Mouse (Mus musculus) G1E-ER4 (cell line): ENCODE results near the gene Gpc5. TPM values are rescaled to one million over a fixed set of nuclear protein-coding genes. Genes with fewer than 3 reads are reported as not detected.

ENCODE experiments used
- GATA1 ChIP-seq: IDR thresholded peaks from one replicate; pipeline ENCODE4 v1.8.0; 2012; ENCODE audit warnings: low read length, inconsistent platforms
- polyA plus RNA-seq: library from polyadenylated mRNA; stranded (reverse); fragments of >175 nt; gene quantifications from 2 replicates; pipeline ENCODE4 v1.2.3, GENCODE M21; 2012

The Gpc5 gene
- polyA plus RNA-seq, 1 experiment: not detected

DNA sequence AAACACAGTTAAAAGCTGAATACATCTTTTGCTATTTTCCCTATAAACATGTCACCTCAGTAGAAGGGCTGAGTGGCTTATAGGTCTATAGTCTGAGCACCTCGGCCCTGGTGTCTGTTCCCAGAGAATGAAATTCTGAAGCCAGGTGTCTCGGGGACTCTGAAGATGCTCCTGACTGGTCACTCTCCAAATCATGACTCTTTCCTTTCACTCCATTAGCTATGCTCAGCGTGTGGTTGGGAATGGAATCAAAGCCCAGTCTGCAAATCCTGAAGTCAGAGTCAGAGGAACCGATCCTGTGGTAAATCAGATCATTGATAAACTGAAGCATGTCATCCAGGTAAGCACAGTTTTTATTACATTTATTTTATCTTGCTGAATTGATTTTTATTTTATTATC, 460.0 kb downstream of the Gpc5 start:
- no peak for TF ChIP-seq GATA1

DNA sequence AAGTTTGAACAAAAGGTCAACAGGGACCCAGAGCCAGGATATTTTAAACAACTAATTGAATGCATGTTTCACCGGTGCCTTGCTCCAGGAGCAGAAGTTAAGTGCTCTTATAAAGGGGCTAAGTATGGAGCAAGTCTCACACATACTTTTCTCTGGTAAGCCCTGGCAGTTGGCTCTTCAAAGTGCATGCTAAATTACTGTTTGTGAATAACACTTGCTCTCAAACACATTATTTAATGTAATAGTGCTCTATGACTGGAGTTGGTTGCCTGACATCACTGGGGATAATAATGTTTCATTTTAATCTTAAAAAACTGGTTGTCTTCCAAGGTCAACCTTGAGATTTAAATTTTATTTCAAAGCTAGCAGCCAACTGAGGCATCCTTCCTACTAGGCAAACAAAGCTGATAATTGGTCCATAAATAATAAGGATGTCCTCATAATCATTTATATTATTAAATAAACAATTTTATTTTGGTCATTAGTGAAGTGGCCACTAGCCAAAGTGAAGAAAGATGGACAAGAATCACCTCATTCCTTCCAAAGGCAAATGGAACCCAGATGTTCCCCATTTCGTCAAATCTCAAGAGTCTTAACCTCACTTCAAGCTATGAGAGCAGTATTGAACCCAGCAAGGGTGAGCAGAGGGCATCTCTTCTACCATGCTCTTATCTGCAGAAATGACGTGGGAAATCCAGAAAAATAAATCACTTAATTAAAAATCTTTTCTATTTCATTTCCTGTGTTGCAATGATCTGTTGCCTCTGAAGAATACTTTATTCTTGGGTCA, 488.6 kb downstream of the Gpc5 start:
- TF ChIP-seq GATA1: no peak

DNA sequence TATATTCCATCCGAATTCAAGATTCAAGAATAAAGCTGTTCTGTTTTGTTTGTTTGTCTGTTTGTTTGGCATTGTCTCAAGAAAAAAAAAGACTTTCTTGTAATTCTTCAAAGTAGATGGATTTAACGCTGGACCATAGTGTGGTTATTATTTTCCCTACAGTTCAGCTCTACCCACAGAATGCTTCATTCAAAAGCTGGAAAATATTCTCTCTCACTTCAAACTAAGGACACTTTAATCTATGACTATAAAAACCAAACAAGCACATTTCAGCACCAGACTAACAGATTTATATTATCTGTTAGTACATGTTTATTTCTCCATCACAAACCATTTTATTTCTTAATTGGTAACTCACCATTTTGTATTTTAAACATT, 489.2 kb downstream of the Gpc5 start:
- no peak for TF ChIP-seq GATA1

DNA sequence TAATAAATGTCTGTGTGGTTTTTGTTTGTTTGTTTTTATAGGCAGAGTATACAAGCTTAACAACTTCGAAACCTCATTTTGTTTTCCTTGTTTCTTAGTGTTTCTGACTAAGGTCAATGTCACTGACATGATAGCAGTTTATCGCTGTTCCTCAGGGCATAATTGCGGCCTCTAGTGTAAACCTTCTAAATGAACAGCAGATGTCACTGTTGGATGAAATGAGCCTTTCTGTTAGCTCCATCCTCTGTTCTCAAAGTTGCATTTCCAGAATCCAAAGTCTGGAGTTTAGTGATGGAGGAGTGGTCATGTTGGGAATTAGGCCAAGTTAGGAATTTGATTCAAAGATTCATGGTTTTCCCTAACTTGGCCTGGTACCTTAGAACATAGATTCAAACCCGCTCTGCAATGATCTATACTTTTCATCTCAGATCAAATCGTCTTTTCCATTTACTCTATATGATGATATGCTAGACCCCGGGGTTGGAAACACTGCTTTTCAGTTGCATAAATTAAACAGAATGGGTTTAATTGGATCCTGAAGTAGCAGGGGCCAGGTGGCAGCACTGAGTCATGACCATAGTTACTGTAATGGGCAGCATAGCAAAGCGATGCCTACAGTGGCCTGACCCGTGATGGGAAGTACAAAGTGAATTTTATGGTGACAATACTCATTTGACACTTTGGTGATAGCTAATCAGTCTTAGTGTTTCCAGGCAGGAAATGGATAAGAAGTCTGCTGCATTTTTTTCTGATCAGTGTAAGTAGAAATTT, 508.4 kb downstream of the Gpc5 start:
- TF ChIP-seq GATA1: no peak

DNA sequence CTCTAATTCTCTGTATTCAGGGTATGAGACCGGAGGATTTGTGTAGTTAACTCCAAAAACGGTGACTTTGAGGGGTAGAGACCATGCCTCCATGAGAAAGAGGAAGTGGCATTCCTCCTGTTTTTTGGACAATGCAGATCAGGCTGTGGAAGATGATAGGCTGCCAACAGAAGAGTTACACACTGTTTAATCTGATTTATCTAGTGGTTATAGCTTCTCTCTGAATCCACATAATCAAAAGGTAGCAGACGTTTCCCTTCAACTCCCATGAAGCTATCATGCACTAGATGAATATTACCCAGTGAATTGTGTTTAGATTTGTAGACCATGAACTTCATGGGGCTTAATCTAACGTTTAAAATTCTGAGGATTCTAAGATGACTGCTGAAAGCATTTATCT, 522.1 kb downstream of the Gpc5 start:
- no peak for TF ChIP-seq GATA1

DNA sequence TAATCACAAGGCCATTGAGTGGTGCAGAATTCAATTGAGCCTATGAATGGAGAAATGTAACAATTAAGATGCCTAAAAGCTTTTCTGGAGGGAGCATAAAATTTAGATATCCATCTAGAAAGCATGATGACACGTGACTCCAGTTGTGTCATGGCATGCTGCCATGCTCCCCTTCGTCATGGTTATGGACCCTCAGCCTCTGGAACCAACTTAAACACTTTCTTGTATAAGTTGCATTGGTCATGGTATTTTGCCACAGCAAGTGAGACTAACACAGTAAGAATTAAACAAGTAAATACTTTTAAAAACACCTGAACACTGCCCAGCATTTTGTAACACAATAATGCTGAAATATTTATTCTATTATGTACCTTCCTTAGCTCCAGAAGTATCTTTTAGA, 524.3 kb downstream of the Gpc5 start:
- no peak for TF ChIP-seq GATA1

- no peak for TF ChIP-seq GATA1
Observed at GRCm38 (mm10) chr14:115616846-115617245, 524.8 kb downstream of the Gpc5 start.

- TF ChIP-seq GATA1: no peak
Observed at GRCm38 (mm10) chr14:115620473-115620872, 528.5 kb downstream of the Gpc5 start.

- TF ChIP-seq GATA1: no peak
Observed at GRCm38 (mm10) chr14:115631160-115631898, 539.3 kb downstream of the Gpc5 start.

- TF ChIP-seq GATA1: no peak
Observed at GRCm38 (mm10) chr14:115633311-115633710, 541.3 kb downstream of the Gpc5 start.

- no peak for TF ChIP-seq GATA1
Observed at GRCm38 (mm10) chr14:115679875-115680274, 587.9 kb downstream of the Gpc5 start.

DNA sequence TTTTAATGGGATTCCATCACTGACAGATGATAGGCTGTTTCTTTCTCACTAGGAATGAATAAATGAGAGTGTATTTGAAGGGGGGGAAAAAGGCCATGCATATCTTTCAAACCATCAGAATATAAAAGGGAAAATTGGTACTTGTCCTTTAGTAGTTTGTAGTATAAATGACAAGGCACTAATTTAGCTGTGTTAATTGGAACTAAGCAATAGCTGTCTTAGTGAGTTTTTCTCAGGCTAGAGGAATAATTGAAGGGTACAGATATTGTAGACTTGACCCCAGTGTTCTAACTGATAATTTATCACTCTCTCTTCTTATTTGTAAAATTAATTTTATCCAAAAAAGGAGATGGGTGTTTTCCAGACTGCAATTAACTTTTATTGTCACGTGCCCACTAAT, 654.0 kb downstream of the Gpc5 start:
- TF ChIP-seq GATA1: no peak

- TF ChIP-seq GATA1: no peak
Observed at GRCm38 (mm10) chr14:115760241-115760640, 668.2 kb downstream of the Gpc5 start.

DNA sequence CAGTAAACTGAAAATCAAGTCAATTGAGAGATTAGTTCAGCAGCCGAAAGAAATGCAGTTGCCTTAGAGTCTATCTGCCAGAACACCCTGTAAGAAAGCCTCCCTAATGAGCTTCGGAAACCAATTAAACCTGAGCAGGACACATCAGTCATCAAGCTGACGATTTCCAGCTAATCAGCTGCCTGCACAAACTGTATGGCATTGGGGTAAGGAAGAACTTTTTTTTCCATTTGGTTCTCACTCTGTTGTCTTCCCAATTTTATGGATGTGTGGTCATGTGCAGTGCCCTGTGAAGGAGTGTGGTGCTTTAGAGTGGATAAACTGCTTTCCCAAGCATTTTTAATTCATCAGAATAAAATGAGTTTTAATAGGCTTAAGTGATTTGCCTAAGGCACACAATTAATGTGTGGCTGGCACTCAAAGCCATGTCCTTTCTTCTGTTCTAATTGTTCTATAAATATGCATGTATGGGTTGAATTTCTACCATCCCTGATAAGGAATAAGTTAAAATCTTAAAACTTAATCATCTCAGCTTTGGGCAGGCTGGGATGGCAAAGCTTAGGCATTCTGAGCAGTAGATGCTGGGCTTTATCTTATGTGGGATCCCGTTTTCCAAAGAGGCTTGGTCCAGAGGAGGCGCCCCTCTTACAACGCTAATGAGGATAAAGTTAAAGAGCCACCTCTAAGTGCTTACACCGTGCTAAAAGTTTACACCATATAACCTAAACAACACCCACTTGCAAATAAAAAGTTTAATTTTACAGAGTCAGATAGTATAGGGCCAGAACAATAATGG, 687.6 kb downstream of the Gpc5 start:
- TF ChIP-seq GATA1: no peak

DNA sequence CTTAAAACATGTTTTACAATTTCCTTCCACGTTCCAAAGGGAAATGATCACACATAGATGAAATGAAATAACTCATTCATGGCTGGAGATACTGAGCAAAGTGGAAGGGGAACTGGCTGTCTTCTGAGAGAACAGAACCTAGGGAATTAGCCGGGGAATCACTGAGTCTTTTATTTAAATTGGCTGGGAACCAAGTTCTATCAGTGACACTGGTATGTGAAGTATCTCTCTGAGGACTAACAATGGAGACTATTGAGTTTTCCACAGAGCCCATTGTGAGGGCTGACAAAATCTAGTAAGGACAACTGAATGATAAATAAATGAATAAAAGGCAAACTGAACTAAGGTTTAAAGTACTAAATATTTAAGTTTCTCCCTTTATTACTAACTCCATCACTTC, 712.7 kb downstream of the Gpc5 start:
- TF ChIP-seq GATA1: no peak
